Mouse (Mus musculus) 416B (cell line): ENCODE results near the gene 6330409D20Rik.

ENCODE experiments used
- DNase-seq: peaks from one replicate; pipeline ENCODE4 v3.0.0; 2011; ENCODE audit warnings: low read depth

The 6330409D20Rik gene

GRCm38 (mm10) chr2:32699680-32700079 lies 41.1 kb downstream of the 6330409D20Rik start:
- DNase-seq: no peak

- no peak for DNase-seq
These were observed 46.1 kb downstream of the 6330409D20Rik start for GRCm38 (mm10) chr2:32694691-32695090.

GRCm38 (mm10) chr2:32693823-32694411 lies 46.9 kb downstream of the 6330409D20Rik start:
- DNase-seq: peak; percentile 99

- DNase-seq: peak; percentile 20
These were observed 47.5 kb downstream of the 6330409D20Rik start for GRCm38 (mm10) chr2:32693282-32693681.

GRCm38 (mm10) chr2:32692496-32692895 lies 48.3 kb downstream of the 6330409D20Rik start:
- DNase-seq: no peak

GRCm38 (mm10) chr2:32691041-32691440 lies 49.8 kb downstream of the 6330409D20Rik start:
- no peak for DNase-seq

- DNase-seq: peak; percentile 93
These were observed 51.4 kb downstream of the 6330409D20Rik start for GRCm38 (mm10) chr2:32689420-32689819.

GRCm38 (mm10) chr2:32687562-32687961 lies 53.3 kb downstream of the 6330409D20Rik start:
- DNase-seq: no peak

- DNase-seq: peak; percentile 23
These were observed 54.2 kb downstream of the 6330409D20Rik start for GRCm38 (mm10) chr2:32686640-32687039.

GRCm38 (mm10) chr2:32685807-32686206 lies 55.0 kb downstream of the 6330409D20Rik start:
- DNase-seq: no peak

- DNase-seq: no peak
These were observed 56.0 kb downstream of the 6330409D20Rik start for GRCm38 (mm10) chr2:32684681-32685428.

- DNase-seq: no peak
These were observed 57.1 kb downstream of the 6330409D20Rik start for GRCm38 (mm10) chr2:32683701-32684100.

- DNase-seq: no peak
These were observed 57.9 kb downstream of the 6330409D20Rik start for GRCm38 (mm10) chr2:32682721-32683417.
